Mouse (Mus musculus) spleen, adult 2 months (tissue): ENCODE data around the gene E330034G19Rik.

Source experiments
- CTCF ChIP-seq: fragments of 200-500 bp; IDR thresholded peaks from 2 replicates; pipeline ENCODE4 v1.5.1; 2011; ENCODE audit warnings: mild to moderate bottlenecking, inconsistent platforms; ENCODE audit not compliant: insufficient read depth, insufficient read length, insufficient replicate concordance; ENCODE audit errors: extremely low read depth
- POLR2A ChIP-seq: fragments of 200-500 bp; IDR thresholded peaks from 2 replicates; pipeline ENCODE4 v1.6.1; 2011; ENCODE audit warnings: low read depth, low read length, inconsistent platforms

DNA sequence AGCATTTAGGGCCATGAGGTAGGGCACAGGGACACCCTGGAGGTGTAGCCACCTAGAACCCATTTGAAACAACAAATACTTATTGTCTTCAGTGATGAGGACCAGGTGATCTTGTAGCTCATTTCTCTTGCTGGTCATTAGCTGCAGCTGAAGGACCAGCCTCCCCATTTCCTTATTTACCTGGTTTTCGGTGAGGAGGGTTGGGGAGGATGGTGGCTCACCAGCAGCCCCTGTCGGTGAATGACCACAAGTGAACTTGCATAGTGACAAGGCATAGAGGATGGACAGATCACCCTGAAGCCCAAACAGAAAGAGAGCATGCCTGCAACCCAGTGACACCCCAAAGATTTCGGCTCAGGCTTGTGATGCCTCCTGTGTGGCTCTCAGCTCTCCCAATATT is 10.7 kb upstream of the E330034G19Rik start:
- TF ChIP-seq CTCF (no peak), POLR2A (no peak)
